Mouse (Mus musculus) CH12.LX (cell line): ENCODE data around the gene Ctc1. TPM values are rescaled to one million over a fixed set of nuclear protein-coding genes. Genes with fewer than 3 reads are reported as not detected.

Source experiments
- DNase-seq: peaks from one replicate; pipeline ENCODE4 v3.0.0-alpha.2; 2013; ENCODE audit errors: extremely low read depth
- H3K27ac ChIP-seq: 2 replicates; pipeline ENCODE4 v1.5.1; 2012; ENCODE audit warnings: low read depth, mild to moderate bottlenecking, control low read depth, moderate library complexity; ENCODE audit not compliant: insufficient read depth
- H3K27me3 ChIP-seq: replicated peaks from 2 replicates; pipeline ENCODE3; 2012; ENCODE audit warnings: inconsistent platforms
- H3K36me3 ChIP-seq, 2 experiments: replicated peaks in 1 of 2; 2 replicates each; pipeline versions ENCODE3 to v1.6.1; 2012; ENCODE audit warnings: inconsistent platforms in 1 of 2, low read length in 1 of 2, mild to moderate bottlenecking in 1 of 2, mixed read lengths in 1 of 2, moderate library complexity in 1 of 2; ENCODE audit not compliant: control insufficient read depth in 1 of 2, insufficient read depth in 1 of 2
- H3K4me1 ChIP-seq, 2 experiments: 2 replicates each; pipeline ENCODE4 v1.6.1; 2012; ENCODE audit warnings: inconsistent platforms in 1 of 2, moderate library complexity in 1 of 2; ENCODE audit not compliant: insufficient read depth in 2 of 2, control insufficient read depth in 1 of 2
- H3K4me2 ChIP-seq: 2 replicates; pipeline ENCODE4 v1.6.1; 2012; ENCODE audit warnings: low read depth, mild to moderate bottlenecking, control low read depth; ENCODE audit not compliant: poor library complexity, insufficient read depth, severe bottlenecking
- H3K4me3 ChIP-seq, 3 experiments: fragments of 150-350 bp in 1 of 3; sonication (generic) in 1 of 3; replicated peaks in 1 of 3; 2 replicates each; pipeline versions ENCODE3 to v1.5.1; 2011 to 2012; ENCODE audit warnings: low read depth in 2 of 3, low read length in 2 of 3, mild to moderate bottlenecking in 2 of 3, moderate library complexity in 2 of 3, control low read depth in 1 of 3, improper control_type of control experiment in 1 of 3, inconsistent platforms in 1 of 3, mixed read lengths in 1 of 3; ENCODE audit not compliant: poor library complexity in 1 of 3
- H3K79me2 ChIP-seq: replicated peaks from 2 replicates; pipeline ENCODE4 v1.6.1; 2012; ENCODE audit warnings: mild to moderate bottlenecking, moderate library complexity; ENCODE audit not compliant: control insufficient read depth, poor library complexity, insufficient read depth, severe bottlenecking; ENCODE audit errors: extremely low read depth
- H3K9ac ChIP-seq: 2 replicates; pipeline ENCODE4 v1.6.1; 2012; ENCODE audit warnings: low read depth, mild to moderate bottlenecking, control low read depth, moderate library complexity; ENCODE audit not compliant: insufficient read depth
- H3K9me3 ChIP-seq: replicated peaks from 2 replicates; pipeline ENCODE3; 2012; ENCODE audit warnings: low read length, inconsistent platforms, mixed read lengths
- BHLHE40 ChIP-seq: IDR thresholded peaks from 2 replicates; pipeline ENCODE4 v1.6.1; 2011; ENCODE audit warnings: mild to moderate bottlenecking, low read depth, low read length, improper control_type of control experiment
- CTCF ChIP-seq, 2 experiments: IDR thresholded peaks in 1 of 2; conservative IDR thresholded peaks in 1 of 2; 2 replicates each; pipeline ENCODE4 v1.5.1; 2011 to 2012; ENCODE audit warnings: low read depth in 2 of 2, low read length in 2 of 2, improper control_type of control experiment in 1 of 2, inconsistent platforms in 1 of 2, mild to moderate bottlenecking in 1 of 2, moderate library complexity in 1 of 2
- ETS1 ChIP-seq: conservative IDR thresholded peaks from 2 replicates; pipeline ENCODE4 v1.6.1; 2012; ENCODE audit warnings: low read depth, mild to moderate bottlenecking, inconsistent platforms, low read length, improper control_type of control experiment, moderate library complexity
- JUN ChIP-seq: IDR thresholded peaks from 2 replicates; pipeline ENCODE4 v1.6.1; 2011; ENCODE audit warnings: low read depth, mild to moderate bottlenecking, low read length, improper control_type of control experiment, moderate library complexity; ENCODE audit not compliant: insufficient read depth
- KAT2A ChIP-seq: IDR thresholded peaks from 2 replicates; pipeline ENCODE4 v1.6.1; 2012; ENCODE audit warnings: low read length, improper control_type of control experiment, inconsistent platforms; ENCODE audit not compliant: insufficient replicate concordance
- MXI1 ChIP-seq: IDR thresholded peaks from 2 replicates; pipeline ENCODE4 v1.6.1; 2011; ENCODE audit warnings: mild to moderate bottlenecking, low read depth, low read length, improper control_type of control experiment
- NRF1 ChIP-seq: IDR thresholded peaks from 2 replicates; pipeline ENCODE4 v1.6.1; 2014; ENCODE audit warnings: low read depth, mild to moderate bottlenecking, inconsistent platforms, low read length, improper control_type of control experiment, moderate library complexity
- PAX5 ChIP-seq: IDR thresholded peaks from 2 replicates; pipeline ENCODE4 v1.6.1; 2012; ENCODE audit warnings: low read length, inconsistent platforms, mixed read lengths
- POLR2A ChIP-seq: IDR thresholded peaks from 2 replicates; pipeline ENCODE4 v1.6.1; 2011; ENCODE audit warnings: low read depth, mild to moderate bottlenecking, improper control_type of control experiment, low read length
- RCOR1 ChIP-seq: conservative IDR thresholded peaks from 2 replicates; pipeline ENCODE4 v1.6.1; 2012; ENCODE audit warnings: low read depth, mild to moderate bottlenecking, inconsistent platforms, low read length, improper control_type of control experiment
- TBP ChIP-seq: conservative IDR thresholded peaks from 2 replicates; pipeline ENCODE4 v1.6.1; 2011; ENCODE audit warnings: low read depth, low read length, improper control_type of control experiment
- TCF12 ChIP-seq: IDR thresholded peaks from 2 replicates; pipeline ENCODE4 v1.6.1; 2014; ENCODE audit warnings: low read depth, mild to moderate bottlenecking, inconsistent platforms, low read length, improper control_type of control experiment
- UBTF ChIP-seq: IDR thresholded peaks from 2 replicates; pipeline ENCODE4 v1.6.1; 2012; ENCODE audit warnings: low read depth, mild to moderate bottlenecking, inconsistent platforms, low read length, improper control_type of control experiment, moderate library complexity
- ZKSCAN1 ChIP-seq: IDR thresholded peaks from 2 replicates; pipeline ENCODE4 v1.6.1; 2012; ENCODE audit warnings: low read depth, inconsistent platforms, low read length, improper control_type of control experiment, borderline replicate concordance
- ZMIZ1 ChIP-seq: IDR thresholded peaks from 2 replicates; pipeline ENCODE4 v1.6.1; 2012; ENCODE audit warnings: low read depth, mild to moderate bottlenecking, inconsistent platforms, low read length, improper control_type of control experiment
- ZNF384 ChIP-seq: IDR thresholded peaks from 2 replicates; pipeline ENCODE4 v1.6.1; 2012; ENCODE audit warnings: low read depth, low read length, improper control_type of control experiment, inconsistent platforms
- dilution Hi-C: fragments of 300-500 bp; cut with MboI; formaldehyde crosslinking; loops from 2 replicates; pipeline ENCODE4 v1.14.3; 2020; ENCODE audit warnings: low sequenced_read_pairs; ENCODE audit not compliant: extremely low pct_unique_long_range_greater_than_20kb, extremely low pct_ligation_motif_present
- in situ Hi-C: fragments of 300-500 bp; cut with MboI; formaldehyde crosslinking; loops from 3 replicates; pipeline ENCODE4 v1.14.3; 2019; ENCODE audit warnings: low sequenced_read_pairs, low pct_ligation_motif_present, low pct_unique_long_range_greater_than_20kb, mixed read lengths
- polyA plus RNA-seq: library from polyadenylated mRNA; unstranded; fragments of >175 nt; gene quantifications from 2 replicates; pipeline ENCODE4 v1.2.1, GENCODE M21; 2012; ENCODE audit warnings: low read depth; ENCODE audit not compliant: insufficient read length
- total RNA-seq, 2 experiments: library from RNA; depleted of rRNA; stranded (reverse); fragments of 300-350 nt in 1 of 2; fragments of >200 nt in 1 of 2; gene quantifications; 2 replicates each; pipeline ENCODE4 v1.2.3; 2012 to 2014

The Ctc1 gene
- total and polyA plus RNA-seq, 3 experiments = 20.5 to 69.8 (median 44.8) TPM

GRCm38 (mm10) chr11:69035849-69036248 lies 20.1 kb downstream of the Ctc1 start:
- peaks cover 48 to 55% of the 10 kb centered on the region in 2 experiments for H3K36me3 ChIP-seq
- H3K4me3 ChIP-seq = peak overlapping the region in 1 of 3 experiments; percentile 65
- H3K9ac ChIP-seq = no peak overlapping the region
- no peaks in the 10 kb centered on the region for H3K9me3 ChIP-seq
- dilution Hi-C loops = no loop called here
- in situ Hi-C loops = no loop called here
- H3K4me2 ChIP-seq = peak overlapping the region; percentile 87
- H3K27me3 ChIP-seq = no peaks in the 10 kb centered on the region
- peaks cover 18 to 32% of the 10 kb centered on the region in 2 experiments for H3K4me1 ChIP-seq
- TF ChIP-seq ZMIZ1 (no peak), UBTF (peak; percentile 63; the same call in 1 of the 2 replicates), ETS1 (no peak), TBP (peak; percentile 62; the same call in 1 of the 2 replicates), TCF12 (no peak), PAX5 (no peak), CTCF (conservative IDR thresholded peaks at IDR 0.05 in 1 of 2, IDR thresholded peaks at IDR 0.05 in 1 of 2; ENCODE audit: low read depth in 2 of 2, low read length in 2 of 2) (peak in 1 of 2 experiments; percentile 56; a peak in 2 of 4 replicates), JUN (no peak), POLR2A (peak; percentile 38; the same call in 1 of the 2 replicates), KAT2A (no peak)
- H3K79me2 ChIP-seq = no peaks in the 10 kb centered on the region
- peak overlapping the region; percentile 13; the same call in 1 of the 2 replicates for H3K27ac ChIP-seq
- DNase-seq = peak; percentile 96

GRCm38 (mm10) chr11:69036486-69037230 lies 20.9 kb downstream of the Ctc1 start:
- TF ChIP-seq RCOR1 = no peak
- TF ChIP-seq MXI1 = no peak
- no peak for TF ChIP-seq BHLHE40
- TF ChIP-seq TBP = peak; percentile 99
- TF ChIP-seq CTCF (conservative IDR thresholded peaks at IDR 0.05 in 1 of 2, IDR thresholded peaks at IDR 0.05 in 1 of 2; ENCODE audit: low read depth in 2 of 2, low read length in 2 of 2) = no peak
- no peak for TF ChIP-seq ZKSCAN1
- TF ChIP-seq NRF1 = no peak
- TF ChIP-seq ZNF384 = no peak
- peak; percentile 86 for TF ChIP-seq POLR2A
- no peaks in the 10 kb centered on the region for H3K27me3 ChIP-seq
- dilution Hi-C loops (no loop called here), in situ Hi-C loops (no loop called here)
- peak overlapping the region; percentile 61 for H3K27ac ChIP-seq
- no peaks in the 10 kb centered on the region for H3K9me3 ChIP-seq
- peak; percentile 90 for DNase-seq
- H3K79me2 ChIP-seq = no peaks in the 10 kb centered on the region
- peak overlapping the region; percentile 87 for H3K4me2 ChIP-seq
- peak overlapping the region; percentile 64 to 86 (median 65) for H3K4me3 ChIP-seq
- H3K9ac ChIP-seq = peak overlapping the region; percentile 75
- H3K36me3 ChIP-seq = peaks cover 40 to 47% of the 10 kb centered on the region in 2 experiments
- peaks cover 18 to 32% of the 10 kb centered on the region in 2 experiments for H3K4me1 ChIP-seq
